Mouse (Mus musculus) ES-E14 (cell line): ENCODE measurements around the gene Sft2d2. TPM values are rescaled to one million over a fixed set of nuclear protein-coding genes. Genes with fewer than 3 reads are reported as not detected.

Experiments used
- DNase-seq: peaks from one replicate; pipeline ENCODE4 v3.0.0-alpha.2; 2013; ENCODE audit warnings: low read depth, low spot score
- H3K27ac ChIP-seq: 2 replicates; pipeline ENCODE4 v1.5.1; 2012; ENCODE audit warnings: low read depth, mild to moderate bottlenecking, low read length, moderate library complexity, mixed read lengths; ENCODE audit not compliant: poor library complexity, insufficient read depth, severe bottlenecking
- H3K36me3 ChIP-seq: 2 replicates; pipeline ENCODE4 v1.6.1; 2012; ENCODE audit warnings: mild to moderate bottlenecking, low read length, moderate library complexity, mixed read lengths; ENCODE audit not compliant: control insufficient read depth, poor library complexity, insufficient read depth, severe bottlenecking
- H3K4me1 ChIP-seq, 2 experiments: fragments of 150-350 bp in 1 of 2; sonication (generic) in 1 of 2; 2 replicates each; pipeline ENCODE4 v1.6.1; 2012; ENCODE audit warnings: low read length in 2 of 2, mild to moderate bottlenecking in 1 of 2, mixed read lengths in 1 of 2; ENCODE audit not compliant: control insufficient read depth in 2 of 2, insufficient read depth in 2 of 2, poor library complexity in 1 of 2
- H3K4me3 ChIP-seq, 2 experiments: fragments of 150-350 bp in 1 of 2; sonication (generic) in 1 of 2; 2 replicates each; pipeline ENCODE4 v1.5.1; 2012; ENCODE audit warnings: low read length in 2 of 2, low read depth in 1 of 2, mild to moderate bottlenecking in 1 of 2, mixed read lengths in 1 of 2; ENCODE audit not compliant: insufficient read depth in 1 of 2, poor library complexity in 1 of 2, severe bottlenecking in 1 of 2
- H3K9ac ChIP-seq: 2 replicates; pipeline ENCODE4 v1.6.1; 2012; ENCODE audit warnings: low read depth, mild to moderate bottlenecking, low read length, mixed read lengths; ENCODE audit not compliant: poor library complexity, insufficient read depth, severe bottlenecking
- H3K9me3 ChIP-seq: fragments of 150-350 bp; sonication (generic); 2 replicates; pipeline ENCODE4 v1.6.1; 2012; ENCODE audit warnings: low read depth, mild to moderate bottlenecking, low read length; ENCODE audit not compliant: control insufficient read depth, insufficient read depth
- CHD2 ChIP-seq: IDR thresholded peaks from 2 replicates; pipeline ENCODE4 v1.6.1; 2014; ENCODE audit warnings: mild to moderate bottlenecking, low read depth, low read length, inconsistent platforms
- HCFC1 ChIP-seq: IDR thresholded peaks from 2 replicates; pipeline ENCODE4 v1.6.1; 2012; ENCODE audit warnings: low read length, inconsistent platforms, borderline replicate concordance; ENCODE audit not compliant: insufficient read depth
- MAFK ChIP-seq: IDR thresholded peaks from 2 replicates; pipeline ENCODE4 v1.6.1; 2014; ENCODE audit warnings: mild to moderate bottlenecking, low read depth, low read length, inconsistent platforms; ENCODE audit not compliant: insufficient read depth
- ZC3H11A ChIP-seq: IDR thresholded peaks from 2 replicates; pipeline ENCODE4 v1.6.1; 2012; ENCODE audit warnings: low read depth, mild to moderate bottlenecking, inconsistent platforms, low read length, borderline replicate concordance
- ZNF384 ChIP-seq: IDR thresholded peaks from 2 replicates; pipeline ENCODE4 v1.6.1; 2012; ENCODE audit warnings: low read depth, low read length, inconsistent platforms
- in situ Hi-C, 2 experiments: fragments of 600-800 bp; cut with MboI; formaldehyde crosslinking; loops; one replicate each; pipeline ENCODE4 v1.15.1; 2025; ENCODE audit warnings: low sequenced_read_pairs in 2 of 2, inconsistent platforms in 1 of 2; ENCODE audit not compliant: unreplicated experiment in 2 of 2
- total RNA-seq: library from RNA; depleted of rRNA; stranded (reverse); fragments of 300-350 nt; gene quantifications from 2 replicates; pipeline ENCODE4 v1.2.3, GENCODE M21; 2012

The Sft2d2 gene
- total RNA-seq, 1 experiment: 15.0 TPM

DNA sequence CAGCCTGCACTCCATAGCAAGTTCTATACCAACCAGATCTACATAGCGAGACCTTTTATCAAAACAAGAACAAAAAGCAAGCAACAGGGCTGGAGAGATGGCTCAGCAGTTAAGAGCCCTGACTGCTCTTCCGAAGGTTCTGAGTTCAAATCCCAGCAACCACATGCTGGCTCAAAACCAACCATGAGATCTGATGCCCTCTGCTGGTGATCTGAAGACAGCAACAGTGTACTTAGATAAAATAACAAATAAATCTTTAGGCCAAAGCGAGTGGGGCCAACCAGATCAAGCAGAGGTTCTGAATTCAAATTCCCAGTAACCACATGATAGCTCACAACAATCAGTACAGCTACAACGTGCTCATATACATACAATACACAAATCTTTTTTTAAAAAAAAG is 36.5 kb upstream of the Sft2d2 start:
- H3K9me3 ChIP-seq: no peaks in the 10 kb centered on the region
- H3K36me3 ChIP-seq: peaks cover 6% of the 10 kb centered on the region
- no peak for DNase-seq
- no peak overlapping the region for H3K9ac ChIP-seq
- peaks cover 3% of the 10 kb centered on the region in 2 experiments; a peak in 2 of 4 replicates for H3K4me1 ChIP-seq
- in situ Hi-C loops: no loop called here
- no peak overlapping the region for H3K4me3 ChIP-seq
- no peak for TF ChIP-seq ZNF384
- no peak for TF ChIP-seq ZC3H11A
- TF ChIP-seq MAFK: no peak
- TF ChIP-seq CHD2: no peak
- TF ChIP-seq HCFC1: no peak
- H3K27ac ChIP-seq: no peak overlapping the region

DNA sequence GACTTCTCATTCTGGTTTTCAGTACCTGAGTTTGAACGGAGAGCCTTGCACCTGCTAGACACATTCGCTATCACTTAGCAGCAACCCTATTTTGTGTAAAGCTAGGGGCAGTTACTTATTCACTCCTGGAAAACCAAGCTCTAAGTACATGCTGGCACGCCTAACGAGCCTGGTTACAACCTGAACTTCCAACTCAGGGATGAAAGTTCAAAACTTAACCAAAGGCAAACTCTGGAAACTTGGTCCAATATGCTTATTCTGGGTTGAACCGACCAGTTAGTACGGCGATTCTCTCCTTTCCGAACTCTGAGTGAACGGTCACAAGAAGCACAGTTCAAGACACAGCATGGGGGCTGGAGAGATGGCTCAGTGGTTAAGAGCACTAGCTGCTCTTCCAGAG is 35.3 kb upstream of the Sft2d2 start:
- peaks cover 12% of the 10 kb centered on the region for H3K36me3 ChIP-seq
- H3K4me3 ChIP-seq: no peak overlapping the region
- no peak for DNase-seq
- H3K27ac ChIP-seq: no peak overlapping the region
- TF ChIP-seq MAFK (no peak), HCFC1 (no peak), CHD2 (no peak)
- peaks cover 0 to 3% of the 10 kb centered on the region in 2 experiments; a peak in 2 of 4 replicates for H3K4me1 ChIP-seq
- no peak overlapping the region for H3K9ac ChIP-seq
- in situ Hi-C loops: no loop called here
- no peaks in the 10 kb centered on the region for H3K9me3 ChIP-seq

DNA sequence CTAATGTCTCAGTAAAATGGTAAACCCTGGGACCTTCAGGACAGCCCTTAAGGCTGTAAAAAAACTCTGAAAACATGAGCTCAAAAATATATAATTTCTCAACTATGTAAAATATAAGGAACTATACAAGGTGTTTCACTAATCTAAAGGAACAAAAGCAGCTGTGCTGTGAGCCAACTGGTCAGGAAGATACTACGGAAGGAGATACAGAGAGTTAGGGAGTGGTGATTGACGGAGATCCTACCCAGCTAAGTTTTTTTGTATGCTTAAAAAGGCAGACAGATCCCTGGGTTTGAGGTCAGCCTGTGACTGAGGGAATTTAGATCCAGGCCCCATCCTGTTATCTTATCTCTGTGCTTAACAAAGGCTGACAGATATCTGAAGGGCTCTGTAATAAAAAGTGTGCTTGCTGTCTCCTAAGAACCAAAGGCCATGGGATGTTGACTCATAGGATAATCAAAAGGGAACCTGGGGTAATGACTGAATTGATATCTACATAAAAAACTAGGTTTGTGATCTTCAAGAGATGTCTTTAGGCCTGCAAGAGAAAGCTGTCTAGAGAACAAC is 22.9 kb upstream of the Sft2d2 start:
- no peak overlapping the region for H3K9ac ChIP-seq
- peaks cover 12% of the 10 kb centered on the region for H3K36me3 ChIP-seq
- no peak overlapping the region for H3K4me3 ChIP-seq
- TF ChIP-seq ZNF384 (no peak), CHD2 (no peak), MAFK (no peak), ZC3H11A (no peak), HCFC1 (no peak)
- DNase-seq: no peak
- H3K4me1 ChIP-seq: no peaks in the 10 kb centered on the region
- no peak overlapping the region for H3K27ac ChIP-seq
- in situ Hi-C loops: no loop called here
- no peaks in the 10 kb centered on the region for H3K9me3 ChIP-seq

DNA sequence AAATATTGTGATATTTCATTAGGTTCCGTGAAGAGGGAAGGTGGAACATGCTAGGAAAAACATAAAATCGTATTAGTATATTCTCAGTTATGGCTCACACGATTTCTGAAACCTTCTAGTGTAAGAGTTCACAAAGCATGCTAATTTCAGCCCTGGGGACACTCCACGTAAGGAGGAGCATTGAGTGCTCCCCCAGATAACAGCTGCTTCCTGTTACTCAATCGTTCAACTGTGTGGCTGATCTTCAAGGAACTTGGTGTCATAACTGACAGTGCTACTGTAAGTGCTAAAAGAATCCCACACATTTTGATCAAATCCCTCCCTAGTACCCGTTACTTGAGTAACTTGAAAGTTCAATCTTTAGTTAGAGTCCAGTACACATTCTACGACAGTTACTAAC is 21.6 kb upstream of the Sft2d2 start:
- in situ Hi-C loops: no loop called here

DNA sequence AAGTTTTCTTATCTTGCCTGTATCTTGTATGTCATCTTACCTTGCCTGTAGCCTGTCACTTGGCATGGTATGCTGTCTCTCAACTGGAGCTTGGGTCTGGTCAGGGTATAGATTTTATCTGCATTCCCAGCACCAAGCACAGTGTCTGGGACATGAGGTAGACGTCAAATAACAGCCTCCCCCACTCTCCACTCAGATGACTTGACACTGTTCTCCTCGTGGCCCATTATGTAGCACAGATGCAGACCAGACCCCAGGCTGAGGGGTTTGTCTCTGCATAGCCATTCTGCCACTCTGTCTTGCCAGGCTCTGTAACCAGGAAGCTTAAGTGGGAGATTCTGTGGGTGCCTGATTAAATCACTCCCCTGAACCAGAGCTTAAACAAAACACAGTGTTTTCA is 11.4 kb upstream of the Sft2d2 start:
- in situ Hi-C loops: no loop called here
- no peak for DNase-seq
- Histone ChIP-seq H3K4me1 (no peaks in the 10 kb centered on the region), H3K9me3 (no peaks in the 10 kb centered on the region), H3K4me3 (no peak overlapping the region), H3K36me3 (no peaks in the 10 kb centered on the region), H3K9ac (no peak overlapping the region), H3K27ac (no peak overlapping the region)
- TF ChIP-seq ZC3H11A: no peak
- no peak for TF ChIP-seq MAFK
- no peak for TF ChIP-seq CHD2

More for the DNA sequence above, 21.6 kb upstream of the Sft2d2 start:
- H3K4me3 ChIP-seq: no peak overlapping the region
- peaks cover 7% of the 10 kb centered on the region for H3K36me3 ChIP-seq
- H3K4me1 ChIP-seq: no peaks in the 10 kb centered on the region
- no peak for DNase-seq
- H3K9ac ChIP-seq: no peak overlapping the region
- no peaks in the 10 kb centered on the region for H3K9me3 ChIP-seq
- TF ChIP-seq MAFK (no peak), HCFC1 (no peak), CHD2 (no peak), ZC3H11A (no peak), ZNF384 (no peak)
- no peak overlapping the region for H3K27ac ChIP-seq
